Mouse (Mus musculus): ENCODE measurements around the gene Prr14. TPM values are rescaled to one million over a fixed set of nuclear protein-coding genes. Genes with fewer than 3 reads are reported as not detected.
"Not testable (repeated sequence)": the region's sequence is repeated elsewhere in the genome, so short reads cannot be mapped to it uniquely, and the experiment has no call there.

Prr14 gene
- total RNA-seq, 2 experiments from 2014 or later, result 35.4 to 35.6 TPM

GRCm38 (mm10) chr7:127497382-127497781 lies 38.0 kb downstream of the Prr14 start:
- no peak for DNase-seq
- intact Hi-C loops (cut with DNase I), result loop anchor here (5.0 kb wide), 1 partner anchor 135 kb away; no protein-coding TSS in a partner anchor

GRCm38 (mm10) chr7:127498407-127498806 lies 39.0 kb downstream of the Prr14 start:
- DNase-seq, result peak; percentile 42
- intact Hi-C loops (cut with DNase I), result loop anchor here (5.0 kb wide), 1 partner anchor 136 kb away; no protein-coding TSS in a partner anchor

GRCm38 (mm10) chr7:127508291-127508690 lies 48.9 kb downstream of the Prr14 start:
- no peak for DNase-seq
- intact Hi-C loops (cut with DNase I), result no loop called here

GRCm38 (mm10) chr7:127509830-127510229 lies 50.4 kb downstream of the Prr14 start:
- intact Hi-C loops (cut with DNase I), result not testable (repeated sequence)

GRCm38 (mm10) chr7:127511241-127511640 lies 51.8 kb downstream of the Prr14 start:
- intact Hi-C loops (cut with DNase I), result no loop called here
- no peak for DNase-seq

More at GRCm38 (mm10) chr7:127509830-127510229, 50.4 kb downstream of the Prr14 start:
- DNase-seq, result not testable (repeated sequence)

- intact Hi-C loops (cut with DNase I), result no loop called here
- peak; percentile 98 for DNase-seq
Measured at GRCm38 (mm10) chr7:127511808-127512230, 52.4 kb downstream of the Prr14 start, which contains the start of gene Srcap. Gene Srcap, plus strand, starts transcription at chr7:127511983.

GRCm38 (mm10) chr7:127512231-127513015 lies 53.0 kb downstream of the Prr14 start:
- intact Hi-C loops (cut with DNase I), result no loop called here

GRCm38 (mm10) chr7:127513016-127513390 lies 53.6 kb downstream of the Prr14 start:
- peak; percentile 10 for DNase-seq
- intact Hi-C loops (cut with DNase I), result no loop called here

More at GRCm38 (mm10) chr7:127512231-127513015, 53.0 kb downstream of the Prr14 start:
- peak; percentile 96 for DNase-seq

GRCm38 (mm10) chr7:127513781-127514180 lies 54.4 kb downstream of the Prr14 start:
- no peak for DNase-seq
- intact Hi-C loops (cut with DNase I), result no loop called here

- intact Hi-C loops (cut with DNase I), result loop anchor here (5.0 kb wide), 1 partner anchor 36 kb away; no protein-coding TSS in a partner anchor
- no peak for DNase-seq
Measured at GRCm38 (mm10) chr7:127515846-127516245, 56.4 kb downstream of the Prr14 start.

GRCm38 (mm10) chr7:127516344-127516743 lies 56.9 kb downstream of the Prr14 start:
- intact Hi-C loops (cut with DNase I), result loop anchor here (5.0 kb wide), 1 partner anchor 36 kb away; no protein-coding TSS in a partner anchor

GRCm38 (mm10) chr7:127519284-127519683 lies 59.9 kb downstream of the Prr14 start, which contains the start of gene Gm42715:
Gene Gm42715, plus strand, starts transcription at chr7:127519584.
- intact Hi-C loops (cut with DNase I), result loop anchor here (5.0 kb wide), 1 partner anchor 33 kb away; no protein-coding TSS in a partner anchor

More at GRCm38 (mm10) chr7:127516344-127516743, 56.9 kb downstream of the Prr14 start:
- DNase-seq, result no peak

More at GRCm38 (mm10) chr7:127519284-127519683, 59.9 kb downstream of the Prr14 start, which contains the start of gene Gm42715:
- no peak for DNase-seq

Small RNA genes within 50 kb of the gene (microRNA-seq; reads per million reads assigned to microRNA genes)
- gene Gm47278 (not detected), gene Mir7060 (not detected)

Other genes with a start within 250 kb of the Prr14 start
- gene Zfp553, start 226.6 kb upstream of the Prr14 start, total RNA-seq (2021), result 10 to 100 TPM; 28.4 to 28.8 TPM
- 1 to 10 TPM; 7.9 to 8.8 TPM for gene Sept1, start 226.5 kb upstream of the Prr14 start, total RNA-seq (2021)
- 10 to 100 TPM; 54.9 to 64.5 TPM for gene Zfp771, start 215.3 kb upstream of the Prr14 start, total RNA-seq (2021)
- gene Dctpp1, start 198.9 kb upstream of the Prr14 start, total RNA-seq (2021), result 10 to 100 TPM; 49.8 to 63.1 TPM
- gene Sephs2, start 185.6 kb upstream of the Prr14 start, total RNA-seq (2021), result 10 to 100 TPM; 42.6 to 42.9 TPM
- gene Itgal, start 163.4 kb upstream of the Prr14 start, total RNA-seq (2021), result 1 to 10 TPM; 1.2 to 1.6 TPM
- 10 to 100 TPM; 20.3 to 22.0 TPM for gene Zfp768, start 114.0 kb upstream of the Prr14 start, total RNA-seq (2021)
- 1 to 10 TPM; 7.9 to 8.9 TPM for gene Zfp747, start 83.6 kb upstream of the Prr14 start, total RNA-seq (2021)
- gene 9130019O22Rik, start 72.4 kb upstream of the Prr14 start, total RNA-seq (2021), result 1 to 10 TPM; 2.8 to 3.0 TPM
- 1 to 10 TPM; 4.6 to 7.6 TPM for gene E430018J23Rik, start 66.0 kb upstream of the Prr14 start, total RNA-seq (2021)
- 1 to 10 TPM; 4.3 to 4.4 TPM for gene Zfp764, start 52.8 kb upstream of the Prr14 start, total RNA-seq (2021)
- gene Zfp688, start 37.5 kb upstream of the Prr14 start, total RNA-seq (2021), result 10 to 100 TPM; 11.3 to 12.6 TPM
- gene Zfp689, start 10.5 kb upstream of the Prr14 start, total RNA-seq (2021), result 1 to 10 TPM; 9.5 to 9.7 TPM
- 10 to 100 TPM; 70.8 to 71.2 TPM for gene Fbrs, start 19.6 kb downstream of the Prr14 start, total RNA-seq (2021)
- 100 to 1,000 TPM; 113 to 128 TPM for gene Srcap, start 52.4 kb downstream of the Prr14 start, total RNA-seq (2021)
- 10 to 100 TPM; 14.5 to 14.6 TPM for gene Gm42715, start 60.0 kb downstream of the Prr14 start, total RNA-seq (2021)
- 1 to 10 TPM; 6.9 to 9.3 TPM for gene Tmem265, start 101.8 kb downstream of the Prr14 start, total RNA-seq (2021)
- gene Phkg2, start 113.7 kb downstream of the Prr14 start, total RNA-seq (2021), result 10 to 100 TPM; 69.5 to 70.1 TPM
- gene Ccdc189, start 129.0 kb downstream of the Prr14 start, total RNA-seq (2021), result 1 to 10 TPM; 7.0 to 7.8 TPM
- gene Rnf40, start 129.2 kb downstream of the Prr14 start, total RNA-seq (2021), result 10 to 100 TPM; 75.1 to 82.6 TPM
- 10 to 100 TPM; 31.5 to 33.4 TPM for gene Zfp629, start 156.2 kb downstream of the Prr14 start, total RNA-seq (2021)
- 10 to 100 TPM; 87.2 to 94.3 TPM for gene Bcl7c, start 249.3 kb downstream of the Prr14 start, total RNA-seq (2021)